Mouse (Mus musculus): ENCODE measurements around the gene Vgll4. TPM values are rescaled to one million over a fixed set of nuclear protein-coding genes. Genes with fewer than 3 reads are reported as not detected.
"Not testable (repeated sequence)": the region's sequence is repeated elsewhere in the genome, so short reads cannot be mapped to it uniquely, and the experiment has no call there.

Gene Vgll4
- total RNA-seq, 2 experiments from 2014 or later: 50.6 to 80.7 TPM

- DNase-seq (ENCODE audit: low spot score in 2 of 2): no peak
Measured at GRCm38 (mm10) chr6:114900194-114900593, 69.6 kb downstream of the Vgll4 start.

GRCm38 (mm10) chr6:114899652-114900051, 70.1 kb downstream of the Vgll4 start:
- DNase-seq (ENCODE audit: low spot score in 2 of 2): no peak

- no peak for DNase-seq (ENCODE audit: low spot score in 2 of 2)
Measured at GRCm38 (mm10) chr6:114898949-114899348, 70.8 kb downstream of the Vgll4 start.

- DNase-seq (ENCODE audit: low spot score in 2 of 2): no peak
Measured at GRCm38 (mm10) chr6:114896281-114896680, 73.5 kb downstream of the Vgll4 start.

DNA sequence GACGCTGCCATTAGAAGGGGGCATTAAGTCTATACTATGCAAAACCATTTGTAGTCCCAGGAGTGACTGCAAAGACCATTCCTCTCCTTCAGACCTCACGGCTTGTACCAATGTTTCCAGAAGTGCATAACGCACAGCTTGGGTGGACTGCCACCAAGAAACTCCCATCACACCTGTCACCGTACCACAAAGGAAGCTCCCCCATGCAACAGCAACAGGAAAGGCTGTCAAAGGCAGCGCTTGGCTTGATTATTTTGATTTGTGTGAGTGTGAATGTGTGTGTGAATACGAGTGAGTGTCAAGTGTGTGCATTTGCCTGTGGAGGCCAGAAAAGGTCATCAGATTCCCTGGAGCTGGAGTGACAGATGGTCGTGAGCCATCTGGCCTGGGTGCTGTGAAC, 74.6 kb downstream of the Vgll4 start:
- DNase-seq (ENCODE audit: low spot score in 2 of 2): no peak

GRCm38 (mm10) chr6:114894548-114895106, 75.2 kb downstream of the Vgll4 start:
- DNase-seq (ENCODE audit: low spot score in 2 of 2): no peak

DNA sequence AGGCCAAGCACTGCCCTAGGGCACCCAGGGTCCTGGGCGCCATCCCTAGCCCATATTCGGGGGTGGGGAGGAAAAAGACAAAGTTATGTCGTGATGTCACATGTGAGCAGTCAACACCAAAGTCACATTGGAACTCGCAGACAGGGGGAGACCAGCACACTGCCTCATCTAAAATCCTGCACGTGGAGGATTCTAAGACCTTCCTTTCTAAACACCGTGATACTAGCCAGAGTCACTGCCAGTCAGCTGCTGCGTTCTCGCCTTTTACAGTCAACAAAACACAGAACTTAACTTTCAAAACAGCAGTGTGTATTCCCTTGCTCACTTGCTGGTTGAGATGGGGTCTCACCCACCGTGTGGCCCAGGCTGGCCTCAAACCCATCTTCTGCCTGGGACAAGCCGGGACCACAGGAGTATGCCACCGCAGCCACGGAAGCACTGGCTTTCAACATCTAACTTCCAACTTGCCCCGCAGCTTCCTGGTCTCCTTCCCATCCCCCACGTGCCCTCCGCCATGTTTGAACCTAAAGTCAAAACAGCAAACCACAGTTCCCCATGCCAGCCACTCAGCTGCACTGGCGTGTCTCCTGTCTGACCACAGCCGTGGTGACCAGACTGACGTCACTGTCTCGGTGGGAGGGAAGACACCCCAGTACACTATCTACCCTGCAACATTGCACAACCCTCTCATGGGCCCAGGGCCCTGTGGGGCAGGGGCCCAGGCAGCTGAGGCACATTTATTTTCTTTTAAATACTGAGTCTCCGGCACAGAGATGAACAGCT, 76.2 kb downstream of the Vgll4 start:
- peak; percentile 48 to 61 for DNase-seq (ENCODE audit: low spot score in 2 of 2)

DNA sequence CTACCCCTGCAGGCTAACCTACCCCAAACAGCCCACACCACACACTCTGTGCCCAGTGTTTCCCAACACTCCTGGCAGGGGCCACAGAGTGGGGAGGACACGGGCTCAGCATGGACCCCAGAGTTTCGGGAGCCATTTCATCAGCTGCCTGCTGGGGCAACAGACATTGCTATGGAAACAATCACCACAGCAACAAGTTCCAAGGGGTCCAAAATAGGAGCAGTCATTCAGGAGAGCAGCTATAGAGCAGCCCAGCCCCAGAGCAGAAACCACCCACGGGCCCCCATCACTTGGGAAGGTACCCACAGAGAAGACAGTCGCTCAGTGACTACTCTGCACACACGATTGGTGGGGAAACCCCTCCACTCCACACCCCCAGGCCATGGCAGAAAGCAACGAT, 77.4 kb downstream of the Vgll4 start:
- no peak for DNase-seq (ENCODE audit: low spot score in 2 of 2)

GRCm38 (mm10) chr6:114891771-114892170, 78.0 kb downstream of the Vgll4 start:
- DNase-seq (ENCODE audit: low spot score in 2 of 2): no peak

GRCm38 (mm10) chr6:114891272-114891671, 78.5 kb downstream of the Vgll4 start:
- DNase-seq (ENCODE audit: low spot score in 2 of 2): no peak

GRCm38 (mm10) chr6:114890411-114891115, 79.2 kb downstream of the Vgll4 start:
- DNase-seq (ENCODE audit: low spot score in 2 of 2): peak; percentile 77 to 78

DNA sequence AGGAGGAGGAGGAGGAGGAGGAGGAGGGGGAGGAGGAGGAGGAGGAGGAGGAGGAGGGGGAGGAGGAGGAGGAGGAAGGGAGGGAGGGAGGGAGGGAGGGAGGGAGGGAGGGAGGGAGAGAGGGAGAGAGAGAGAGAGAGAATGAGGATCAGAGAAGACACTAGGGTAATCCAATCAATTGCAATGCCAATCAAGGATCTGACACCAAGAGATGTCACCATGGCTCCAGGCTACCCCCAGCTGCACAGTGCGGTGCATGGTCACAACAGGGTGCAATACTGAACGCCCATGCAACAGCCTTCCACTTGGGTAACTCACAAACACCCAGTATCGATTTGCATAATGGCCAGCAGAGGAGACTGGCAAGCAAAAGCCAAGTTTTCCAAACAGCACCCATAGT, 79.8 kb downstream of the Vgll4 start:
- DNase-seq (ENCODE audit: low spot score in 2 of 2): not testable (repeated sequence)

- peak; percentile 66 to 73 for DNase-seq (ENCODE audit: low spot score in 2 of 2)
Measured at GRCm38 (mm10) chr6:114888922-114889321, 80.9 kb downstream of the Vgll4 start.

DNA sequence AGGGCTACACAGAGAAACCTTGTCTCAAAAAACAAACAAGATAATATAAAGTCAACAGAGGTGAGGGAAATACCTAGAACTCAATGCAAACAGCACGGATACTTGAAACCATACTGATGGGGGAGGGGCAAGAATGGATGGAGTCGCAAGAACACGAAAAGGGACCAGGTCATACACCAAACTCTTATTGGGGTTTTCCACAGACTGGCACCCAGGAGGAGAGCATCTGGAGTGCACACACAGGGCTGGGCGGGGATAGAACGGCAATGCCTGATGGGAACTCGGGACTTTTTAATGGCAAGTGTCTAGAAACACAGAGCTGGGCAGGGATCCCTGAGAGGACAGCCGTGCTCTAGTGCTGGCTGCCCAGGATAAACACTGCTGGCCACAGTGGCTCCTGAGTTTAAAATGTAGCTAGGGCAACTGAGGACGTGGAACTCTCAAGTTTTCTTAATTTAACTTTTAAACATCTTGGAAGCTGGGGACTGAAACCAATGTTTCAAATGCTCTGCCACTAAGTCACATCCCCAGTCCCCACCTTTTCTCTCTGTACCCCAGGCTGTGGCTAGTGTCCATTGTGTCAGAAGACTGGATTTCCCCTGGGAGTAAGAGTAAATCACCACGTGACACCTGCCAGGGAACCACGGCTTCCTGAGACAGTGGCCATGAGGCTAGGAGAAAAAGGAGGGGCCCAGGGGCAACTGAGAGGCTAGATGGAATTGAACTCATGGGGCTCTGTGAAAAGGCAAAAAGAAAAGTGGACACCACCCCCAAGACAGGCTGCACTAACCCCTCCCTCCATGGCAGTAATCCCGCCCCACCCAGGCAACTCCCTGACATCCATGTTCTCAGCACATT, 83.1 kb downstream of the Vgll4 start:
- DNase-seq (ENCODE audit: low spot score in 2 of 2): no peak

GRCm38 (mm10) chr6:114886012-114886411, 83.8 kb downstream of the Vgll4 start:
- no peak for DNase-seq (ENCODE audit: low spot score in 2 of 2)

- DNase-seq (ENCODE audit: low spot score in 2 of 2): no peak
Measured at GRCm38 (mm10) chr6:114885129-114885528, 84.7 kb downstream of the Vgll4 start.

DNA sequence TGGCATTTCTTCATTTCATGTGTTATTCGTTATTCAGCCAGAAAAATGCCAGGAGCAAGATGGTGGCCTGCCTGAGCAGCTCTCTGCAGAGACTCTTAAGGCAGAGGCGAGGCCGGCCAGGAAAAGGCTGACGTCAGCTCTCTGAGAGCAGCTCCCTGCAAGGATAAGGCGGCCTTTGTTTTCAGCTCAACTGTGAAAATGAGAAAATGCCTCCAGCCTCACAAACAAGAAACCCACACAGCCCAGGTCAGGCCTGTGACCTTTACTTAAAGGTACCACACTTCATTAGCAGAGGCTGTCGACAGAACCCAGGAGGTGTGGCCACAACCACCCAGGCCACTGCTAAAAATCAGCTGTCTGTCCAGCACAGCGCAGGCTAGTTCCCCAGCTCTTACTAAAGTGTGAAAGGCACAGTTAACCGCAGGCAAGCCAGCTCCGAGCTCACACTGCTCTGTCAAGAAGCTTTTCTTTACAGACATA, 86.5 kb downstream of the Vgll4 start:
- peak in 1 of 2 experiments; percentile 44 for DNase-seq (ENCODE audit: low spot score in 2 of 2)

GRCm38 (mm10) chr6:114882675-114883074, 87.1 kb downstream of the Vgll4 start:
- DNase-seq (ENCODE audit: low spot score in 2 of 2): no peak

GRCm38 (mm10) chr6:114882212-114882611, 87.6 kb downstream of the Vgll4 start:
- no peak for DNase-seq (ENCODE audit: low spot score in 2 of 2)

DNA sequence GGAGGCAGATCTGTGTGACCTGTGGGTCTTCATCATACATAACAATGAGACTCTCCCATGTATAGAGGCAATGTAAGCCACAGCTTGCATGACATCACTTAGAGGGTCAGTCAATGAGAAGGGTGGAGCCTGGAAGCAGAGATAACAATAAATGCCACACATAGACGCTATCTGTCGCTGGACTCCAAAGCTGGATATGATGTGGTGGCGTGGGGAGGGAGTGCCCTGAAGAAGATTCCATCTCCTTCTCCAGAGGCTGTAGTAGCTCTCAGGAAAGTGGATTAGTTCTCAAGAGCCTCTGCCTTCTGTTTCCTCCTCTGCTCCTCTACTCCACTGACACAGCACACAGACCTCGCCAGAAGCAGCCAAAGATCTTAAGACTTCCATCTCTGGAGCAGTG, 89.0 kb downstream of the Vgll4 start:
- DNase-seq (ENCODE audit: low spot score in 2 of 2): no peak
